Mouse (Mus musculus) kidney, postnatal 4 days (tissue): ENCODE results near the gene Klra17.
"Not testable (repeated sequence)": the region's sequence is repeated elsewhere in the genome, so short reads cannot be mapped to it uniquely, and the experiment has no call there.

ENCODE experiments used
- DNase-seq, 2 experiments: peaks; one replicate each; pipeline ENCODE4 v3.0.0; 2021; ENCODE audit warnings: mixed read lengths in 2 of 2

The Klra17 gene

DNA sequence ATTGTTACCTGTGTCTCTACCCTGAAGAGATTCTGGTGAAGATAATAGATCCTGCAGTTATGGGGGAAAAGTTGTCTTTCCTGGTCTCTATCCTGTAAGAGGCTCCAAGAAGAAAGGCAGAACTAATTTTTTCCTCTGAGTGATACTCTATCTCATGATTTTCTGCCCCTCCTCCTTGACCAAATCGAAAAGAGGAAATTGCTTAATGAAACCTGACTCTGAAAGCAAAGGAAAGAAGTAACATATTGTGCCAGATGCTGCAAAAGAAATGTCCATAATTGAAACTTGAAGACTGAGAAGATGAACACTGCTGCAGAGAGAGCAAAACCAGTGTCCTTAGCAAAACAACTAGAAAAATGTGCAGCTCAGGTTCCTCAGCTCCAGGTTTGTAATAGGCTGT, at the start of gene Klra17:
Gene Klra17 (minus strand): TSS at position 124 of the 400 bp plus-strand sequence.
- DNase-seq, result no peak

DNA sequence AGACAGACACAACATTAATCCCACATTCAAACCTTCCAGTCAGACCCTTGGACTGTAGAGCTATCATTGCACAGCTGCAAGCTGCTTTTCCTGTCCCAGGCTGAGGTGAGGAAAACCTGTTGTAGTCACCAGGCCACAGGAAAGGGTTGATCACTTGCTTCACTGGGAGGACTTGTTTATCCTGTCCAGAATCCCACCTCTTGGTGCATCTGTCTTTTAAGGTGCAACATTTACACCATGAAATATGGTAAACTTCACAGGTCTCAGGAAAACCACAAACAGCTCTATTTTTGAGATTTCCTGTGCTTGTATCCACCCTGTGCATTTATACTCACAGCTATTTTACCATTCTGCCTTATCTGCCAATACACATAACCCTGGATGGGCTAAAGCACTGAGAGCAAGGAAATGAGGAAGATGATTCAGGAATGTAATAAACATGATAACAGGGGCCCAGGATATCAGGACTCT, 41.0 kb upstream of the Klra17 start, which contains the start of gene Klra5:
Gene Klra5 (minus strand): TSS at position 175 of the 471 bp plus-strand sequence.
- DNase-seq, result not testable (repeated sequence)

DNA sequence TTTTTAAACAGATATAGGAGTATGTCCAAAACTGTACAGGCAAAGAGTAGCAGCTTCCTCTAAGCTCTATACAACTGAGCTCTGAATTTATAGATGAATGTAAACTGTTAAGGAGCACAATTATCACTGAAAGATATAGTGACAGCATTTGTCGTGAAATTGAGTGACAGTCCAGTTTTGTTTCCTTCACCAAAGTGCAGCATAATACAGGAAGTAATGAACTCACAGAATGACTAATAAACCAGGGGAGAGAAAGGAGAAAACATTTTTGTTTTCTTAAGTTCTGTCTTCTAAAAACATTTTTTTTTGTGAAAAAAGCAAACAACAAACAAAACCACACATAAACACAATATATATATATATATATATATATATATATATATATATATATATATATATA, 40.5 kb upstream of the Klra17 start:
- no peak for DNase-seq

DNA sequence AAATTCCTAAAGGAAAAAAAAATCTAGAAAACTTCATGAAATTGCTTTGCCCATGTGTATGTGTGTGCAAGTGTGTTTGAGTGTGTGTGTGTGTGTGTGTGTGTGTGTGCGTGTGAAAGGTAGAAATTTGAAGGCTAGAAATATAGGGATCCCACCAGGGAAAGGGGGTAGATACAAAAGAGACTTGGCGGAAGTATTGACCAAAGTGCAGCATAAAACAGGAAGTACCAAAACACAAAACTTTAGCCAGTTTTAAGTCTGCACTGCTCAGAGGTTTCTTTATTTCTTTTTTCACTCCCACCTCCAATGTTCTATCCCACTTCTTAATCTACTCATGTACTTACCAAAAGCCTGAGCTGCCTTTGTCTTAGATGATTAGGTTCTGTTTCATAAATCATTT, 6.1 kb upstream of the Klra17 start:
- DNase-seq, result no peak

DNA sequence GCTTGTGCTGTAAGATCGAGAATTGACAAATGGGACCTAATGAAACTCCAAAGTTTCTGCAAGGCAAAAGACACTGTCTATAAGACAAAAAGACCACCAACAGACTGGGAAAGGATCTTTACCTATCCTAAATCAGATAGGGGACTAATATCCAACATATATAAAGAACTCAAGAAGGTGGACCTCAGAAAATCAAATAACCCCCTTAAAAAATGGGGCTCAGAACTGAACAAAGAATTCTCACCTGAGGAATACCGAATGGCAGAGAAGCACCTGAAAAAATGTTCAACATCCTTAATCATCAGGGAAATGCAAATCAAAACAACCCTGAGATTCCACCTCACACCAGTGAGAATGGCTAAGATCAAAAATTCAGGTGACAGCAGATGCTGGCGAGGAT, 14.1 kb downstream of the Klra17 start, which contains the start of gene Gm17631:
Gene Gm17631 (plus strand): TSS at position 301 of the 400 bp plus-strand sequence.
- DNase-seq, result not testable (repeated sequence)

DNA sequence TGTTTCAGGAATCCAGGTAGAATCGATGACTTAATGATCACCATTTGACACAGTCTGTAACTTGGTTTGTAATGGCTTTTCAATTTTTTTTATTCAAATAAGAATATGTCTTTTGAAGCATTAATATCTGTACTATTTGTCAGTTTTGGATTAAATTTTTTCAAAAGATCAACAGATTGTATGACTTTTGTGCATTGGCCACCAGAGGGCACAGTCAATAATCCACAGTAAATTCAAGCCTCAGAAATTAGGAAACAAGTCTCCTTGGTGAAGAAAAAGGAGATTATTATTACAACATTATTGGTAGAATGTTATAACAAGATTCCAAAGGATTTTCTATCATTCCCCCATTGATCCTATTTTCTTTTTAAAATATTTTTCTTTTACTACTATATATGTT, 50.9 kb downstream of the Klra17 start:
- DNase-seq, result no peak

DNA sequence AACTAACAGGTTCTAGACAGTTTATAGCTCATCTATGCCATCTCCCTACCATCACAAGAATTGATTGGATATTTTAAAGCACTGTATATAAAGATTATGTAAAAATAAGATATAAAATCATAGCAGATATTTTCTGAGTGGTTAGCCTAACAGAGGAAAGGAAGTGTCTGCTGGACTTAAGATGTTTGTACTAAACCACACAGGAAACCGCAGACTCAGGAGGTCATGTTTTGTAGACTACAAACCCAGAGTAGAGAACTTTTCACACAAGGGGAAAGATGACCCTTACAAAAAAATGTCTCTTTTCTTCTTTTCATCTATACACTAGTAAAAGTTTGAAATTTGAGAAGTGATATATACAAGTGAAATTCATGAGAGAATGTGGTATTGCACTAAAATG, 52.5 kb downstream of the Klra17 start:
- no peak for DNase-seq

DNA sequence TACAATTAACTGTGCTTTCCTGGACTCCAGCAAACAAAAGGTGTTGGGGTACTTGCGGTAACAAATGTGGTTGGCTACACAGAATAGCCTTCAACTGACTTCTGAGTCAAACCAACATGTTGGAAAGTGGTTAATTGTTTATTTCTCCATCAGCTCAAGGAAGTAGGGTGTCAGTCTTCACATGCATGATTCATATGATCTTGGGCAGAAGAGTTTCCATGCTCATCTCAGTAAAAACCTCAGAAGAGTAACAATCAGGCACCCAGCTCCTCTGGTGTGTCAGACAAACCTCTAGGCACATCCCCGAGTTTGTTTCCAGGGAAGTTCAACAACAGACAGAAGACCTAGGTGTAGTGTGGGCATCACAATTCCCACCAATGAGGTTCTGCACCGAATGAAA, 58.7 kb downstream of the Klra17 start:
- DNase-seq, result no peak

DNA sequence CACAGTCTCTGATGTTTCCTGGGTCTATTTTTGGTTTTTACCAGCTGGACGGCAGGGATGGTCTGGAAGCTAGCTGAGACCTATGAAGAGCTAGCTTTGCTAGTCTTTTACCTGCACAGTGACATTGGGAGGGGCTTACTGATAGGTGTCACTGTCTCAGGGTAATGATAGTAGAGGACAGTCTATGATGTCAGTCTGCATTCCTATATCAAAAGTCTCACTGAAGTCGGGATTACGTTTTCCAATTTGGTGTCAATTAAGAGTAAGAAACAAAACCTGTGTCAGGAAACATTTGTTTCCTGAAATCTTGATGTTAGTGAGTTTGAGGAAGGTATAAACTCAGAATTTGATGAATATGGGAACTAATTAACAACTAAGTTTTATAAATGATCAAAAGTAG, 92.3 kb downstream of the Klra17 start, which contains the start of gene Gm156:
Gene Gm156 (minus strand): TSS at position 101 of the 400 bp plus-strand sequence.
- DNase-seq, result not testable (repeated sequence)
